Mouse (Mus musculus) large intestine, adult 2 months (tissue): ENCODE measurements around the gene Tff3. TPM values are rescaled to one million over a fixed set of nuclear protein-coding genes. Genes with fewer than 3 reads are reported as not detected.

Experiments
- DNase-seq: peaks from one replicate; pipeline ENCODE4 v3.0.0-alpha.2; 2012; ENCODE audit warnings: low read depth, low spot score
- WGBS: fragments of 180-500 bp; shearing (Covaris S2); methylation state at CpG from one replicate; pipeline ENCODE4 v1.1.7; 2018; 5-methylcytosine and 5-hydroxymethylcytosine counted together
- polyA plus RNA-seq: library from polyadenylated mRNA; depleted of rRNA; stranded (reverse); fragments of >200 nt; gene quantifications from 2 replicates; pipeline ENCODE4 v1.2.3, GENCODE M21; 2012; rRNA removed

The Tff3 gene
- polyA plus RNA-seq, 1 experiment: 17,407 TPM

DNA sequence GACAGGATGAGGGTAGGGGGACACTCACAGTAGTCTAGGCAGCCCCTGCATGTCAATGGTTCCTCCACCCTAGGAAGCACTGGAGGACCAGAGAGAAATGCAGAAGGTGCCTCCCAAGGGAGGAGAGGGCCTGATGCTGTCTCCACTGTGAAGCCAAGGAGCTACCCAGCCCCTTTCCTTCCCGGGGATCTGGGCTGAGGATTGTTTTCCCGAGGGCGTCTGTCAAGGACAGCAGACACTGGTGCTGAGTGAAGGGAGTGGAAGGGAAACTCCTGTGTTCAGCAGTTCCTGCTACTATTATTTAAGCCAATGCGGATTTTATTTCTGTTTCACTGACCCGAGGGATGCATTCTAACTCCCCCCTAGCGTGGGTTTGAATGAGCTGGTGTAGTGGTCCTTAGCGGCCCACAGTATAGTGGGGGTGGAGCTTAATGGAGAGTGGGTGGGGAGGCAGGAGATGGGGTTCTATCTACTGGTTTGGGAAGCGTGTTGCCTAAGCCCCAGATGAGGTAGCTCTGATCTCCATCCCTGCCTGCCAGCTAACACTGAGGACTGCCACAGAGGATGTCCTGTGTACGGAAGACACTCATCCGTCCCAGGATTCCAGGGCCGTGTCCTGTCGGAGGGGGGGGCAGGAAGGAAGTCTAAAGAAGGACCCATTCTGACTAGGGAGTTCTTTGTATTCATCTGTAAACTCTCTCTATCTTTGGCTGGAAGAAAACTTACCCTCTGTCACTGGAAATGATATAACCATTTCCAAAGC lies 50.2 kb downstream of the Tff3 start:
- no peak for DNase-seq
- 64% methylated on average over 12 of the region's 12 CpGs for WGBS

GRCm38 (mm10) chr17:31078581-31078980 lies 50.9 kb downstream of the Tff3 start:
- 84% methylated on average over 11 of the region's 11 CpGs for WGBS
- DNase-seq: no peak

DNA sequence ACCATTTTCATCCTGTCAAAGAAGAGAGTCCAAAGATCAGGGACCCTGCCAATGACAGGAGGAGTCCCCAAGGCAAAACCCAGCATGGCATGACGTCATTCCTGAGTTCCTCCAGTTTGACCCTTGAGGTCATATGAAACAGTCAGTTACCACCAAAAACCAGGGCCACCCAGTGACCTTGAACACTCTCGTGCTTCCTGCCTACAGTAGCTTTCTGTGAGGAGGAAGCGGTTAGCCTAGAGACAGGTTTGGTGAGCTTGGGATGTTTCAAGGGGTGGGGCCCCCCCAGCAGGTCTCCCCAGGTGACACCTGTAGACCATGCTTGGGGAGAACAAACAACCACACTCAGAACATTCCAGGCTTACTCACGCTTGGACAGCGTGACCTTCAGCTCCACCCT lies 51.9 kb downstream of the Tff3 start:
- DNase-seq: no peak
- WGBS: 26% methylated on average over 5 of the region's 5 CpGs

- WGBS: 50% methylated on average over 5 of the region's 5 CpGs
- DNase-seq: no peak
Measured at GRCm38 (mm10) chr17:31075471-31075870, 54.0 kb downstream of the Tff3 start.

Other genes with a start within 250 kb of the Tff3 start
- gene Glp1r, start 227.8 kb downstream of the Tff3 start, polyA plus RNA-seq: 0.26 and 0.34 TPM in 2 replicates
- gene Umodl1, start 175.0 kb downstream of the Tff3 start, polyA plus RNA-seq: not detected in 2 replicates
- 3.2 and 3.4 TPM in 2 replicates for gene Abcg1, start 72.0 kb downstream of the Tff3 start, polyA plus RNA-seq
- gene Tff2, start 14.6 kb upstream of the Tff3 start, polyA plus RNA-seq: 0.32 and 3.5 TPM in 2 replicates
- gene Tff1, start 35.6 kb upstream of the Tff3 start, polyA plus RNA-seq: 0.85 and 5.4 TPM in 2 replicates
- 0.05 TPM in 1 of 2 replicates, not detected in the other for gene Tmprss3, start 69.3 kb upstream of the Tff3 start, polyA plus RNA-seq
- gene Ubash3a, start 78.2 kb upstream of the Tff3 start, polyA plus RNA-seq: 0.57 and 1.7 TPM in 2 replicates
- 0.40 and 0.52 TPM in 2 replicates for gene Rsph1, start 147.7 kb upstream of the Tff3 start, polyA plus RNA-seq
- gene Slc37a1, start 157.1 kb upstream of the Tff3 start, polyA plus RNA-seq: 150 and 158 TPM in 2 replicates